Mouse (Mus musculus) heart, embryonic 10.5 days (tissue): Measurements from ENCODE around the gene Gm15080. TPM values are rescaled to one million over a fixed set of nuclear protein-coding genes. Genes with fewer than 3 reads are reported as not detected.
"Not testable (repeated sequence)": the region's sequence is repeated elsewhere in the genome, so short reads cannot be mapped to it uniquely, and the experiment has no call there.

ENCODE experiments used
- DNase-seq: peaks from one replicate; pipeline ENCODE4 v3.0.0-alpha.2; 2017; ENCODE audit warnings: low spot score
- H3K27ac ChIP-seq: fragments of 300-500 bp; sonication (generic); 2 replicates; pipeline ENCODE4 v1.5.1; 2016; ENCODE audit warnings: mild to moderate bottlenecking
- H3K27me3 ChIP-seq: fragments of 300-500 bp; sonication (generic); 2 replicates; pipeline ENCODE4 v1.6.1; 2016; ENCODE audit warnings: mild to moderate bottlenecking; ENCODE audit not compliant: poor library complexity, insufficient read depth, severe bottlenecking
- H3K36me3 ChIP-seq: fragments of 300-500 bp; sonication (generic); 2 replicates; pipeline ENCODE4 v1.6.1; 2016; ENCODE audit warnings: mild to moderate bottlenecking, moderate library complexity
- H3K4me1 ChIP-seq: fragments of 300-500 bp; sonication (generic); 2 replicates; pipeline ENCODE4 v1.6.1; 2016; ENCODE audit warnings: mild to moderate bottlenecking
- H3K4me3 ChIP-seq: fragments of 300-500 bp; sonication (generic); 2 replicates; pipeline ENCODE4 v1.5.1; 2016; ENCODE audit warnings: mild to moderate bottlenecking, moderate library complexity
- H3K9me3 ChIP-seq: fragments of 300-500 bp; sonication (generic); 2 replicates; pipeline ENCODE4 v1.6.1; 2016; ENCODE audit warnings: mild to moderate bottlenecking, moderate library complexity
- WGBS: fragments of 180-500 bp; shearing (Covaris S2); methylation state at CpG from one replicate; pipeline ENCODE4 v1.1.7; 2016; 5-methylcytosine and 5-hydroxymethylcytosine counted together
- polyA plus RNA-seq: library from polyadenylated mRNA; unstranded; fragments of >200 nt; fragmentation: Nextera tagmentation; extraction: Ambion mirVana; gene quantifications from 2 replicates; pipeline ENCODE4 v1.2.1, GENCODE M21; 2016

Gm15080 gene
- polyA plus RNA-seq = not detected in 2 replicates

DNA sequence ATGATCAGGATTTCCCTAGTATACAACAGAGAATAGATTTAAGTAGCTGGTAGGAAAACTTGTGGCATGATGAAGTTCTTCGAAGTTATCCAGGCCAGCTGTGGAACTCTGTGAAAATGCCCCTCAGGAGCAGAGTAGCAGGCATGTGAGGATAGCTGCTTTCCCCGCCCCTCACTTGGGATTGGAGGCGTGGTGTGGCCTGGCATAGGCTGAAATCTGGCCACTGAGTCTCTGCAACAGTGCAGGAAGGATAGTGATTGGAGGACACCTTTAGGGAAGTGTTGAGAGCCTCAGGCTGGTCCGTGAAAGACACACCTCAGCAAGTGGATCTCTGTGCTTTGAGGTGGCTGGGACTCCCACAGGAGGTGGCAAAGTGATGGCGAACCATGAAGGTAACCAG is at the start of gene Gm15080:
Gene Gm15080 (plus strand): TSS at position 301 of the 400 bp plus-strand sequence.
- WGBS = 69% methylated on average over 2 of the region's 5 CpGs
- not testable (repeated sequence) for H3K27me3 ChIP-seq, H3K4me1 ChIP-seq, H3K4me3 ChIP-seq, DNase-seq, H3K36me3 ChIP-seq, H3K27ac ChIP-seq, H3K9me3 ChIP-seq

Other genes starting within 250 kb of the Gm15080 start
- not detected in 2 replicates for gene Gm15128, start 227.0 kb upstream of the Gm15080 start, polyA plus RNA-seq
- gene Gm15107, start 187.7 kb downstream of the Gm15080 start, polyA plus RNA-seq = not detected in 2 replicates